Comparison of ENCODE assay signal across 8 mouse cellular contexts in the genomic region with DNA sequence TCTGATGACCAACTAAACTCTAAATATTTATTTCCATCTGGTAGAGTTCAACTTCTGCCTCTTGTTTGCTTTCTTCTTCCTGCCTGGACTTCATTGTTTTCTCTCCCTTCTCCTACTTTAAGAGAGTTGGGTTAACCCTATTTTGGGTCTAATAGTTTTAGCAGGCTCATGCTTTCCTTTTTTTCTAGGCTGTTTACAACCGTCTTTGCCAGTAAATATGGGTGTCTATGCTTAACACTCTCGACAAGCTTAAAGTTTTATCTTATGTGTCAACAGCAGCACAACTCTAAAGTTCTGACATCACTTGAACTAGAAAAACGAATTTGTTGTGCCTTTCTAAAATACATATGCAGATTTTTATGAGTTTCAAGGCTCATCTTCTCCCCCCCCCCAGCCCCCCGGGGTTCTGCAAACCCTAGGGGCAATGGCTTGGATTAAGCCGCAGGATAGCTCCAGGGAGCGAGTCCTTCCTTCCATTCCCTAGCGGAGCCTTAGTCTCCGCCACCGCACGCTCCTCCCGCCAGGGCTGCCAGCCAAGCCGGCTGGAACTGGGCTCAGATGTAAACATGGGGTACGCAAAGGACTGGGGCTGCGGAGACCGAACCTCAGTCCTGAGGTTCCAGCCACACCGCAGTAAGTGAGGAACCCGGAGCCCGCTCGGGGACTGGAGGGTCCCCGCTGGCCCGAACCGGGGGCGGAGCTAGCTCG. TPM values are rescaled to one million over a fixed set of nuclear protein-coding genes. Genes with fewer than 3 reads are reported as not detected.
A peak's percentile ranks its signal among the peaks of the same experiment; 100 is the strongest.
DNase-seq lines count a peak whose midpoint lies in the region; ATAC-seq and TF ChIP-seq lines count a peak whose summit lies in the region.

No protein-coding gene starts in this region.

- H3K27me3 ChIP-seq in heart, embryonic 13.5 days (replicated peaks), result no peaks in the 10 kb centered on the region
- no peaks in the 10 kb centered on the region for H3K27me3 ChIP-seq in forebrain, embryonic 15.5 days
- no peaks in the 10 kb centered on the region for H3K27me3 ChIP-seq in liver, postnatal 0 days (ENCODE audit: insufficient read depth, low read length)

- no peak for DNase-seq in heart, postnatal 14 days
- DNase-seq in ES-E14 (ENCODE audit: low read depth, low spot score), result no peak
- DNase-seq in liver, postnatal 0 days, result no peak
- no peak for DNase-seq in right cerebral cortex, postnatal 36 days (ENCODE audit: low spot score in 2 of 2)
- DNase-seq in ovary, postnatal 14 days (ENCODE audit: low spot score), result no peak
- no peak for DNase-seq in left cerebral cortex, adult 9 months (ENCODE audit: low spot score in 2 of 2)

- intact Hi-C loops in heart, postnatal 14 days (cut with DNase I), result loop anchor here (2.0 to 5.0 kb wide), 4 partner anchors 319 to 546 kb away; no protein-coding TSS in a partner anchor

- peak overlapping the region; percentile 98 for H3K27ac ChIP-seq in heart, embryonic 13.5 days (replicated peaks)
- no peak overlapping the region for H3K27ac ChIP-seq in ES-E14 (ENCODE audit: insufficient read depth, low read depth, low read length, poor library complexity, severe bottlenecking)
- H3K27ac ChIP-seq in forebrain, embryonic 15.5 days (replicated peaks), result peak overlapping the region; percentile 94
- peak overlapping the region; percentile 91 for H3K27ac ChIP-seq in liver, postnatal 0 days (ENCODE audit: low read depth)

- no peak for TF ChIP-seq EP300 in liver, postnatal 0 days (IDR thresholded peaks at IDR 0.05; ENCODE audit: low read depth)

- peak overlapping the region; percentile 70 for H3K4me2 ChIP-seq in heart, embryonic 13.5 days
- H3K4me2 ChIP-seq in forebrain, embryonic 15.5 days (replicated peaks), result peak overlapping the region; percentile 51
- H3K4me2 ChIP-seq in liver, postnatal 0 days (ENCODE audit: low read depth, low read length), result peak overlapping the region; percentile 77

- H3K9ac ChIP-seq in heart, embryonic 13.5 days, result peak overlapping the region; percentile 83
- peak overlapping the region; percentile 80 for H3K9ac ChIP-seq in ES-E14 (ENCODE audit: insufficient read depth, low read depth, low read length, poor library complexity, severe bottlenecking)
- H3K9ac ChIP-seq in forebrain, embryonic 15.5 days (replicated peaks), result peak overlapping the region; percentile 58
- H3K9ac ChIP-seq in liver, postnatal 0 days (replicated peaks), result peak overlapping the region; percentile 71

- no peak for ATAC-seq in heart, embryonic 13.5 days (ENCODE audit: extremely low read depth, insufficient number of reproducible peaks, low FRiP score, low TSS enrichment)
- ATAC-seq in forebrain, embryonic 15.5 days (replicated peaks), result no peak
- ATAC-seq in liver, postnatal 0 days, result no peak; the same call in 1 of the 2 replicates

- WGBS in heart, embryonic 13.5 days, result under 1% methylated on average over 24 of the region's 24 CpGs
- 2% methylated on average over 24 of the region's 24 CpGs for WGBS in forebrain, embryonic 15.5 days
- 2% methylated on average over 22 of the region's 24 CpGs for WGBS in liver, postnatal 0 days (ENCODE audit: insufficient replicate concordance)

- peaks cover 17% of the 10 kb centered on the region for H3K36me3 ChIP-seq in heart, embryonic 13.5 days
- peaks cover 7% of the 10 kb centered on the region for H3K36me3 ChIP-seq in ES-E14 (ENCODE audit: control insufficient read depth, insufficient read depth, low read length, poor library complexity, severe bottlenecking)
- H3K36me3 ChIP-seq in forebrain, embryonic 15.5 days, result peaks cover 6% of the 10 kb centered on the region; the same call in 1 of the 2 replicates
- peaks cover 15% of the 10 kb centered on the region for H3K36me3 ChIP-seq in liver, postnatal 0 days (replicated peaks; ENCODE audit: insufficient read depth, low read length)

- TF ChIP-seq CTCF in liver, postnatal 0 days (IDR thresholded peaks at IDR 0.05; ENCODE audit: low read depth), result no peak

- H3K9me3 ChIP-seq in heart, embryonic 13.5 days, result no peaks in the 10 kb centered on the region
- no peaks in the 10 kb centered on the region for H3K9me3 ChIP-seq in ES-E14 (ENCODE audit: control insufficient read depth, insufficient read depth, low read depth, low read length)
- no peaks in the 10 kb centered on the region for H3K9me3 ChIP-seq in forebrain, embryonic 15.5 days
- H3K9me3 ChIP-seq in liver, postnatal 0 days (ENCODE audit: low read length), result no peaks in the 10 kb centered on the region

- in situ Hi-C loops in ES-E14 (cut with MboI; ENCODE audit: low sequenced_read_pairs in 2 of 2, unreplicated experiment in 2 of 2), result no loop called here

- H3K4me3 ChIP-seq in heart, embryonic 13.5 days, result peak overlapping the region; percentile 100
- H3K4me3 ChIP-seq in ES-E14 (ENCODE audit: insufficient read depth in 1 of 2, low read depth in 1 of 2, low read length in 2 of 2, poor library complexity in 1 of 2, severe bottlenecking in 1 of 2), result peak overlapping the region; percentile 84 to 94
- H3K4me3 ChIP-seq in forebrain, embryonic 15.5 days, result peak overlapping the region; percentile 91
- H3K4me3 ChIP-seq in liver, postnatal 0 days (ENCODE audit: low read depth, low read length), result peak overlapping the region; percentile 92

- peaks cover 24% of the 10 kb centered on the region for H3K4me1 ChIP-seq in heart, embryonic 13.5 days
- H3K4me1 ChIP-seq in ES-E14 (ENCODE audit: control insufficient read depth in 2 of 2, insufficient read depth in 2 of 2, low read length in 2 of 2, poor library complexity in 1 of 2), result peaks cover 0 to 4% of the 10 kb centered on the region in 2 experiments; a peak in 3 of 4 replicates
- H3K4me1 ChIP-seq in forebrain, embryonic 15.5 days, result peaks cover 20% of the 10 kb centered on the region
- peaks cover 8% of the 10 kb centered on the region; the same call in 1 of the 2 replicates for H3K4me1 ChIP-seq in liver, postnatal 0 days (ENCODE audit: insufficient read depth)

TF ChIP-seq in ES-E14, 5 proteins besides CTCF, POLR2A, EP300 and RAD21:
- no peak for TF ChIP-seq HCFC1 (IDR thresholded peaks at IDR 0.05; ENCODE audit: borderline replicate concordance, insufficient read depth, low read length)
- TF ChIP-seq CHD2 (IDR thresholded peaks at IDR 0.05; ENCODE audit: low read depth, low read length), result no peak
- TF ChIP-seq MAFK (IDR thresholded peaks at IDR 0.05; ENCODE audit: insufficient read depth, low read depth, low read length), result no peak
- no peak for TF ChIP-seq ZNF384 (IDR thresholded peaks at IDR 0.05; ENCODE audit: low read depth, low read length)
- no peak for TF ChIP-seq ZC3H11A (IDR thresholded peaks at IDR 0.05; ENCODE audit: borderline replicate concordance, low read depth, low read length)

RNA-seq across cellular contexts. Expression of a gene that starts 0.7 kb away (rescaled TPM):
- 46.0 and 50.7 TPM in 2 replicates for polyA plus RNA-seq in heart, embryonic 13.5 days (2015; fragmentation: Nextera tagmentation; extraction: Ambion mirVana)
- total RNA-seq in heart, postnatal 14 days (2021), result 10 to 100 TPM; 48.0 to 53.4 TPM
- 16.1 and 22.0 TPM in 2 replicates for total RNA-seq in ES-E14 (2012; rRNA removed)
- polyA plus RNA-seq in forebrain, embryonic 15.5 days (2015; fragmentation: Nextera tagmentation; extraction: Ambion mirVana), result 60.0 and 61.2 TPM in 2 replicates
- polyA plus RNA-seq in liver, postnatal 0 days (2015; fragmentation: Nextera tagmentation; extraction: Ambion mirVana), result 30.4 and 37.3 TPM in 2 replicates
